Mouse (Mus musculus) urinary bladder, postnatal 10 days (tissue): ENCODE results near the gene Tssc4.
A peak's percentile ranks its signal among the peaks of the same experiment; 100 is the strongest.

Experiments used
- DNase-seq: peaks from one replicate; pipeline ENCODE4 v3.0.0; 2022; ENCODE audit warnings: low spot score

Gene Tssc4

DNA sequence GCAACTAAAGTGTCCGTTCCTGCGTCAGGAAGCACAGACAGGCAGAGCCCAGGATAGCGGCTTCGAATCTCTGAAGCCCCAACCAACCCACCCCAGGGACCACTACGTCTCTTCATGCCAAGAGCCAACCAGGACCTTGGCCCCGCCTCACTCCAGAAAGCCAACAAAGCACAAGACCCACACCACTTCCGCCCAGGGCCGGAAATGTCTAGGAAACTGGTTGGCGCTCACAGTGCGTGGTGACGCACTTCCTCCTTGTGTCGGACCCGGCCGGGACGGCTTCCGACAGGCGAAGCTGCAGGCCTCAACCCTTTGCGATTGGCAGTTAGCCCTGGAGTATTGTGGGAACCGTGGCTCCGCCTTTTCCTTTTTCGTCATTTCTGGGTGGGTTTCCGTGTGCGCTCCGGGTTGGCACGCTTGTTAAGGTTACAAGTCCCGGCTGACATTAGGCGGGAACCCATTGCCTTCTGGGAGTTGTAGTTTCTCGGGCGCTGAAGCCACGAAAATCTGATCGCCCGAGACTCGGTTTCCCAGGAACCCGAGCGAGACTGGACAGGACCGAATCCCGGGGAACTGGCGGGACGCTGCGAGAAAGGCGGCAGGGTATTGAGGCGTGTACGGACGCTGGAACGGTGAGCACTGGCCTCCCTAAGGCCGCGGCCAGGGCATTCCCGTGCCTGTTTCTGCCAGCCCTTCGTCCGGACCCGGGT is at the start of gene Tssc4:
Gene Tssc4 (plus strand): TSS at position 368 of the 710 bp plus-strand sequence.
- DNase-seq = peak; percentile 84

GRCm38 (mm10) chr7:143020040-143020439 is 49.0 kb upstream of the Tssc4 start:
- no peak for DNase-seq

DNA sequence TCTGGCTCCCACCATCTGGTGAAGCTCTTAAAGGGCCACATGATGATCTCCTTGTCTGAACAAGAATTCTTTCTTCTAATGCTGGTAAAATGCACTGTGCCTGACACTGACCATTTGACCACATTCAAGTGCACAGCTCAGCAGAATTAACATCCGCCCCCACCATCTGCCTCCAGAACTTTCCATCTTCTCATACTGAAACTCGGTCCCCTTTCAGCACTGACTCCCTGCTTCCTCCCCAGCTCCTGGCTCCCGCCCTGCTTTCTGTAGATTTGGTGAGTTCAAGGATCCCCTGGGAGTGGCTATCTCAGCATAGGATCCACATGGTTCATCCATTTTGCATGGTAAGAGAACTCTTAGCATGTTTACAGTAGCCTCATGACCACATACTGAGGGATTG is 48.3 kb upstream of the Tssc4 start:
- no peak for DNase-seq

DNA sequence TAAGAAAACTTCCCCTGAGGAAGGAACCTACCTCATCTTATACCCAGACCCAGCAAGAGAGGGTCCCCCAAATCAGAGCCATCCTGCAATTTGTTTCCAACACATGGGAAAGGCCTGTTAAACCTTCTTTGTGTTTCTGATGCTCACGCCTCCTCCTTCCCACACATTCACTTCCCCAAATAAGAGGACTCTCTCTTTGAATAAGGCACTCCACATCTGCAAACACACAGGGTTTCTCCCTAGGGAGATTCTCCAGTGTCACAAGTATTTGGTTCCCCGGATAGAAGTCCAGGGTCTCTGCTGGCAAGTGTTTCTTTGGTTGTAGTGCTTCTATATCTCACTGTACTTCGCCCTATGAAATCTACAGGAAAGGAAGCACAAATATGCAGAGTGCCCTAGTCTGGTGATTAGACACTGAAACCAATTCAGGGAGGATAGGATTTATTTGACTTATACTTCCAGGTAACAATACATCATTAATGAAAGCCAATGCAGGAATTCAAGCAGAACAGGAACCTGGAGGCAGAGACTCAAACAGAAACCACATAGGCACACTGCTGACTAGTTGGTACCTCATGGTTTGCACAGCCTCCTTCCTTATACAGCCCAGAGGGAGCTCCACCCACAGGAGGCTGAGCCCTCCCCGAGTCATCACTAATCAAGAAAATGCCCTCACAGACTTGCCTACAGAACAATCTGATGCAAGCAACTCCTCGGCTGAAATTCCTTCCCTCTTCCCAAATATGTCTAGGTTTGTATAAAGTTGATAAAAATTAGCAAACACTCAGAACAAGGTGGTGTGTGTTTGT is 47.5 kb upstream of the Tssc4 start:
- DNase-seq = no peak

GRCm38 (mm10) chr7:143023499-143023898 is 45.5 kb upstream of the Tssc4 start:
- no peak for DNase-seq

- no peak for DNase-seq
Observed at GRCm38 (mm10) chr7:143024293-143024692, 44.8 kb upstream of the Tssc4 start.

DNA sequence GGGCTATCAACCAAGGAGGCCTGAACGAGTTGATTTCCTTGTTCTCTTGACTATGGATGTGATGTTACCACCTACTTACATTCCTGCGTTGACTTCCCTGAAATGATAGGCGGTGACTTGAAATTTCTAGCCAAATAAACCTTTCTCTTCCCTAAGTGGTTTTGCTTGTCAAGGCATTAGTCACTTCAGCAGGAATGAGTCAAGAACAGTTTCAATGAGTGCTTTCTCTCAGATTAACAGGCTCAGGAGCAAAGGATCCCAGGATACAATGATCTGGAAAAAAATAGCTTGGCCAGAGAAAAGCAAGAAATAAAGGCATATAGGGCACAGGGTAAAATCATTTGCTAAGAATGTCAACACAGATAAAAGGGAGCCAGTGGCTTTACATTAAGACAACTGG is 43.6 kb upstream of the Tssc4 start:
- no peak for DNase-seq

DNA sequence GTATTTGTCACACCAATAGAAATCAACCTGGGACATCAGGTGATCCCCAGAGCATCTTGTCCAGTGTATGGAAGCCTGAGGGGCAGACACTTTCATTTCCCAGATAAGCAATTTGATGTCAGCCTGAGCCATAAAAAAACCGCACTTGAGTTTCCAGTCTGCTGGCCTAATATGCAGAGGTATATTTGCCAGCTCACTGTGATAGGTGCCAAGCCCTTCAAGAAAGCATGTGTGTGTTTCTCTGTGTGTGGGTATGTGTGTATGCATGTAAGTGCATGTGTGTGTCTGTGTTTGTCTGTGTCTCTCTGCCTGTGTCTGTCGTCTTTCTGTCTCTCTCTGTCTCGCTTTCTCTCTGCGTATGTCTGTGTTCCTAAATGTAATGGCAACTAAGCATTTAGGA is 41.9 kb upstream of the Tssc4 start:
- no peak for DNase-seq

GRCm38 (mm10) chr7:143031816-143032215 is 37.2 kb upstream of the Tssc4 start:
- no peak for DNase-seq

GRCm38 (mm10) chr7:143033581-143033980 is 35.5 kb upstream of the Tssc4 start:
- no peak for DNase-seq

DNA sequence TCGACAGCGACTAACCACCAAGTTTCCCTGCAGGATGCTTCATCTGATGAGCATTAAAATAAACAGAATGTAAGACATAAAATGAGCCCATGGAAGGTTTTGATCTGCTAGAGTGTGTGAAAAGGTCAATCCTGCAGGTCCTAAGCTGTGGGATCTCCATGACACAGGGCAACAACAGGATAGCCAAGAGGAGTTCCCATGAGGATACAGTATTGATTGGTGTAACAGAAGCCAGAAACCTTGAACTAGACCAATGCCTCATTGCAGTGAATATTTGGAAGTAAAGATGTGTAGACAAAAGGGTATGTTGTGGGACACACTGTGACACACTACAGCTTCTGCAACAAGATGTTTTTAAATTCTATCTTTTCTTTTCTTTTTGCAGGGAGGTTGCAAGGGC is 34.9 kb upstream of the Tssc4 start:
- DNase-seq = no peak

DNA sequence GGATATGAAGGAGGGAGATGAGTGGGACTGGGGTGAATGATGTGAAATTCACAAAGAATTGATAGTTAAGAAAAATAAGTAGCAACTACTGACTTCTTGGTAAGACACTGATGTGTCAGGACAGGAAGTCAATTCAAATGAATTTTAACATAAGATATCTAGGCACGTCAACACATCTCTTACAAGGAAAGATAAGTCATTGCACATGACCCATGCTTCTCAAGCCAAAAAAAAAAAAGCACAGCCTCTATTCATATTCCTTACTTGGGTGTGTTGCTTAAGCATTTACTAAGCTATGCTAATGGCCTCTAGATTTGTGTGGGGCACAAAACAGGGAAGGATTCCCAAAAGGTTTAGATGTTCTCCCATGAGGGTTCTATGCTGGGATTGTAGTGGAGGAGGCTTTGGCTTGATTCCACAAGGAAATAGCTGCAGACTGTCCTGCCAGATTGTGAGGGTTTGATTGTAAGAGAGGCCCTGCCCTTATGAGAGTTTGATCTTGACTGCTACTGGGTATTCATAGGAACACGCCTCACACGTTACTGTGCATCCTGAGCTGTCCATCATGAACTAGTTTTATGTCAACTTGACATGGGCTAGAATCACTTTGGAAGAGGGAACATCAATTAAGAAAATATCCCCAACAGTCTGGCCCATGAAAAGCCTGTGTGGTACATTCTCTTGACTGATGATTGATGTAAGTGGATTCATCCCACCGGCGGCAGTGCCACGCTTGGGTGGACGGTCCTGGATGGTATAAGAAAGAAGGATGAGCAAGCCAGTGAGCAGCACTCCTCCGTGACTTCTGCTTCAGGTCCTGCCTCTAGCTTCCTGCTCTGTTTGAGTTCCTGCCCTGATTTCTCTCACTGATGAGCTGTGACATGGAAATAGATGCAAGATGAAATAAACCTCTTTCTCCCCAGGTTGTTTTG is 34.3 kb upstream of the Tssc4 start:
- no peak for DNase-seq

GRCm38 (mm10) chr7:143036787-143037186 is 32.3 kb upstream of the Tssc4 start:
- DNase-seq = no peak

- no peak for DNase-seq
Observed at GRCm38 (mm10) chr7:143037306-143037705, 31.7 kb upstream of the Tssc4 start.

DNA sequence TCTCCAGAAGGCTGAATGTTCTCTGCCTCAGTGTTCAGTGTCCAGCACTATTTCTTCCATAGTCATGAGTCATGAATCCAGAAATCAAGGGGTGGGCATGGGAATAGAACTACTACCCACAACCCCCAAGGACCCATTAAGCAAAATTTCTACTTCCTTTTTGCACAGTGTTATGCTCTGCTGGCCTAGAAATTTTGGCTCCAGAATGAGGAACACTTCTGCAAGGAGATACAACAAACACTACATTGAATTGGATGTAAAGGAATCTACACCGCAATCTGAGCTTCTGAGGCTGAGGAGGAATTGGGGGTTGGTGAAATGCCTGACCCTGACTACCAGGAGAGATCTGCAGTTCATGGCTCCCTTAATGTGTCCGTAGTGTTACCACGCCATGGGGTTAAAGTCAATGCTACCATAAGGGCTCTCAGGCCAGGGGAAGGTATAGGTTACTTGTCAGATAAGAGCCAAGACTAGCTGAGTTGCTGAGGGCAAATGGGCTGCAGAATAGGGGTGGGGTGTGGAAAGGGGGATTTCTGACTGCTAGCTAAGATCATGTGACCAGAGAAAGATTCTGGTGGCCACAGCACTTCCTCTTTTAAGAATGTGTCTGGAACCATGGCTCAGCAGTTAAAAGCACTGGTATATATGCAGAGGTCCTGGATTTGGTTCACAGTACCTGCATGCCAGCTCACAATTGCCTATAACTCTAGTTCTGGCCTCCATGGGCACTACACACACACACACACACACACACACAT is 30.7 kb upstream of the Tssc4 start:
- DNase-seq = no peak

GRCm38 (mm10) chr7:143040561-143040960 is 28.5 kb upstream of the Tssc4 start:
- no peak for DNase-seq

- no peak for DNase-seq
Observed at GRCm38 (mm10) chr7:143041138-143041822, 27.8 kb upstream of the Tssc4 start.

- DNase-seq = no peak
Observed at GRCm38 (mm10) chr7:143042089-143042488, 27.0 kb upstream of the Tssc4 start.

DNA sequence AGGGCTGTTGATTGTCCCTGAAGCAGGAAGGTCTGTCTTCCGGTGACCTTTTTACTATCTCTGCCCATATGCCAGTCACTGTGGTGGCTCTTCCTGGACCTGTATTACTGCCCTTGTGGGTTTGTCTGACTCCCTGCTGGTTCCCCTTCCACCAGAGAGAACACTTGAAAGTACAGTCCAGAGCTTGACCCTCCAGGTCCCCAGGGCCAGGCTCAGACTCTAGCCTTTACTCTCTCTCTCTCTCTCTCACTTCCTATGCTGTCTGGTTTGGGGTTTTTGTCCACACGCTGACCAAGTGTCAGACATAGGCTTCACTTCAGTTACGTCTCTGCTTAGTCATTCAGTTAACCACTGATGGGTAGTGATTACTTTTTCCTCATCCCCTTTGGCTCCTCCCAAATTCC is 26.1 kb upstream of the Tssc4 start:
- DNase-seq = no peak

- no peak for DNase-seq
Observed at GRCm38 (mm10) chr7:143044049-143044825, 24.8 kb upstream of the Tssc4 start.
